Mouse (Mus musculus) lung, postnatal 0 days (tissue): Measurements from ENCODE around the gene Glrx. TPM values are rescaled to one million over a fixed set of nuclear protein-coding genes. Genes with fewer than 3 reads are reported as not detected.
A peak's percentile ranks its signal among the peaks of the same experiment; 100 is the strongest.

ENCODE experiments used
- ATAC-seq: fragments of 200-750 bp; cut with Nextera tagmentation; 2 replicates; pipeline ENCODE4 v1.8.0; 2017; ENCODE audit warnings: moderate library complexity
- DNase-seq: peaks from one replicate; pipeline ENCODE4 v3.0.0-alpha.2; 2016; ENCODE audit warnings: low spot score
- H3K27ac ChIP-seq: fragments of 300-500 bp; sonication (generic); 2 replicates; pipeline ENCODE4 v1.5.1; 2014; ENCODE audit warnings: antibody characterized with exemption, mild to moderate bottlenecking, low read length, mixed read lengths
- H3K27me3 ChIP-seq: fragments of 300-500 bp; sonication (generic); replicated peaks from 2 replicates; pipeline ENCODE4 v1.6.1; 2014; ENCODE audit warnings: low read length, mixed read lengths; ENCODE audit not compliant: insufficient read depth
- H3K36me3 ChIP-seq: fragments of 300-500 bp; sonication (generic); 2 replicates; pipeline ENCODE4 v1.6.1; 2014; ENCODE audit warnings: low read length, mixed read lengths; ENCODE audit not compliant: insufficient read depth
- H3K4me1 ChIP-seq: fragments of 300-500 bp; sonication (generic); 2 replicates; pipeline ENCODE4 v1.6.1; 2014; ENCODE audit warnings: antibody characterized with exemption, low read depth, low read length, mixed read lengths; ENCODE audit not compliant: insufficient read depth
- H3K4me2 ChIP-seq: fragments of 300-500 bp; sonication (generic); replicated peaks from 2 replicates; pipeline ENCODE4 v1.6.1; 2014; ENCODE audit warnings: low read depth, mild to moderate bottlenecking, low read length, moderate library complexity, mixed read lengths
- H3K4me3 ChIP-seq: fragments of 300-500 bp; sonication (generic); 2 replicates; pipeline ENCODE4 v1.5.1; 2014; ENCODE audit warnings: low read depth, low read length
- H3K9ac ChIP-seq: fragments of 300-500 bp; sonication (generic); replicated peaks from 2 replicates; pipeline ENCODE4 v1.6.1; 2014; ENCODE audit warnings: low read depth, mild to moderate bottlenecking
- H3K9me3 ChIP-seq: fragments of 300-500 bp; sonication (generic); 2 replicates; pipeline ENCODE4 v1.6.1; 2016; ENCODE audit warnings: low read length, mixed read lengths
- CTCF ChIP-seq: IDR thresholded peaks from 2 replicates; pipeline ENCODE4 v1.5.1; 2016; ENCODE audit warnings: antibody characterized with exemption, mild to moderate bottlenecking
- EP300 ChIP-seq: IDR thresholded peaks from 2 replicates; pipeline ENCODE4 v1.6.1; 2016; ENCODE audit warnings: antibody characterized with exemption, mild to moderate bottlenecking, control low read depth
- WGBS: fragments of 180-500 bp; shearing (Covaris S2); extraction: QIAGEN DNeasy Blood & Tissue Kit; methylation state at CpG from one replicate; pipeline ENCODE4 v1.1.7; 2014; 5-methylcytosine and 5-hydroxymethylcytosine counted together
- polyA plus RNA-seq: library from polyadenylated mRNA; unstranded; fragments of >200 nt; fragmentation: Nextera tagmentation; extraction: Ambion mirVana; gene quantifications from 2 replicates; pipeline ENCODE4 v1.2.1, GENCODE M21; 2015

Gene Glrx
- polyA plus RNA-seq, 1 experiment from 2014 or later: 106 TPM

GRCm38 (mm10) chr13:75823201-75823600 is 16.5 kb upstream of the Glrx start:
- 79% methylated on average over 9 of the region's 9 CpGs for WGBS
- no peak overlapping the region for H3K27ac ChIP-seq
- H3K9me3 ChIP-seq: no peaks in the 10 kb centered on the region
- no peaks in the 10 kb centered on the region for H3K27me3 ChIP-seq
- H3K4me3 ChIP-seq: no peak overlapping the region
- H3K4me1 ChIP-seq: no peaks in the 10 kb centered on the region
- ATAC-seq (no peak), DNase-seq (no peak)
- no peak overlapping the region for H3K4me2 ChIP-seq
- H3K36me3 ChIP-seq: no peaks in the 10 kb centered on the region
- no peak overlapping the region for H3K9ac ChIP-seq
- TF ChIP-seq EP300 (no peak), CTCF (no peak)

DNA sequence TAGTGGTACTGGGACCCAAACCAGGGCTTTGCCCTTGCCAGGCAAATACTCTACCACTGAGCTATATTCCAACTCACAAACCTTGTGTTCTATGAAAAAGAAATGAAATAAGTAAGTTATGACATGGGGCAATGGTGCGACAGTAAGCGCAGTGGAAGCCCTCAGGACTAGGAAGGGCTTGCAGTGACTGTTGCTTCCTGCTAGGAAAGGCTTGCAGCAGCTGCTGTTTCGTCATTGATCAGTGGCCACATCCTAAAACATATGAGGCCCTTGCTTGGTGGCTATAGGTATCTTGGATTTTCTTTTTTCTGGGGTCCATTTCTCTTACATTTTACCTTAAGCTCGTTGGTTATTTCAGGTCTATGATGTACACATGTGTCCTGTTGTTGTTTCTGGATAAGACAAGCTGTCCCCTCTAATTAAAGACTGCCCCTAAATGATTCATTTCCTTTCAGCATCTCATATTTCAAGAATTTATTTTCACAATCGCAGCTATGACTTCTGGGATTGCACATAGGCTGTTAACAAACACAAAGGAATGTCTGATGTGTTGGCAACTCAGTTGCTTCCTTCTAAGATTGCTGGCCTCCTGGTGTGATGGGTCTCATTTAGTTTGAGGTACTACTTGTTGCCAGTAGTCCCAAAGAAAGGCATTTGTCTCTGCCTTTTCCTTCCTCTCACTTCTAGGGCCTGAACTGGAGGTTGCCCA is 14.9 kb upstream of the Glrx start:
- Histone ChIP-seq H3K4me3 (no peak overlapping the region), H3K27me3 (no peaks in the 10 kb centered on the region), H3K9me3 (no peaks in the 10 kb centered on the region), H3K4me1 (no peaks in the 10 kb centered on the region), H3K36me3 (no peaks in the 10 kb centered on the region), H3K27ac (no peak overlapping the region), H3K9ac (no peak overlapping the region), H3K4me2 (no peak overlapping the region)
- peak; percentile 23; the same call in 1 of the 2 replicates for ATAC-seq
- peak; percentile 55 for DNase-seq
- TF ChIP-seq EP300 (no peak; the same call in 1 of the 2 replicates), CTCF (no peak)
- WGBS: 70% methylated on average over 5 of the region's 5 CpGs

DNA sequence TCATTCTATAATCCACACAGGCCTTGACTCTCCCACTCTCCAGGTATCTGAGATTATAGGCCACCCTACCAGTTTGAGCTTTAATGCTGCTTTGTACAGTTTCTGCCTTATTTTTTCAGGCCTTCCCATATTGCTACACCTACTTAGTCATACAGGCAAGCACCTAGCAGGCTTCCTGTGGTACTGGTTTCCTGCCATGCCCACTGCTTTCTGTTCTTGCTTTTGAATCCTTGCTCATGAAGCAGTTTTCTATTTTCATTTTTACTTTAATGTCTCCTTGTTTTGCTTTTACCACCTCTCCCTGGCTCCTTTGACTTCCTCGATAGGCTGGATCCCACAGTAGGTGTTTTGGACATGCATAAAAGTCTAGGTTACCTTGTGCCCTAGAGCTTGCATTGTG is 14.3 kb upstream of the Glrx start:
- TF ChIP-seq EP300 (no peak), CTCF (no peak)
- no peak for DNase-seq
- H3K27me3 ChIP-seq: no peaks in the 10 kb centered on the region

GRCm38 (mm10) chr13:75830708-75831107 is 9.0 kb upstream of the Glrx start:
- WGBS: 55% methylated on average over 1 of the region's 1 CpGs
- DNase-seq: no peak

More for the DNA sequence above, 14.3 kb upstream of the Glrx start:
- Histone ChIP-seq H3K36me3 (no peaks in the 10 kb centered on the region), H3K4me3 (no peak overlapping the region), H3K9ac (no peak overlapping the region), H3K4me2 (no peak overlapping the region), H3K4me1 (no peaks in the 10 kb centered on the region), H3K27ac (no peak overlapping the region), H3K9me3 (no peaks in the 10 kb centered on the region)
- 86% methylated on average over 1 of the region's 1 CpGs for WGBS
- ATAC-seq: no peak

GRCm38 (mm10) chr13:75831710-75832109 is 8.0 kb upstream of the Glrx start:
- no peak overlapping the region for H3K9ac ChIP-seq
- no peaks in the 10 kb centered on the region for H3K9me3 ChIP-seq
- H3K36me3 ChIP-seq: no peaks in the 10 kb centered on the region
- no peak overlapping the region for H3K4me3 ChIP-seq
- ATAC-seq (no peak), DNase-seq (no peak)
- H3K4me1 ChIP-seq: no peaks in the 10 kb centered on the region; the same call in 1 of the 2 replicates
- H3K27ac ChIP-seq: no peak overlapping the region
- no peak overlapping the region for H3K4me2 ChIP-seq
- TF ChIP-seq EP300: no peak
- no peak for TF ChIP-seq CTCF
- 68% methylated on average over 6 of the region's 6 CpGs for WGBS
- H3K27me3 ChIP-seq: no peaks in the 10 kb centered on the region

More at GRCm38 (mm10) chr13:75830708-75831107, 9.0 kb upstream of the Glrx start:
- Histone ChIP-seq H3K4me3 (no peak overlapping the region), H3K36me3 (no peaks in the 10 kb centered on the region), H3K4me1 (no peaks in the 10 kb centered on the region; the same call in 1 of the 2 replicates), H3K27ac (no peak overlapping the region), H3K27me3 (no peaks in the 10 kb centered on the region), H3K9ac (no peak overlapping the region), H3K4me2 (no peak overlapping the region), H3K9me3 (no peaks in the 10 kb centered on the region)
- TF ChIP-seq EP300: no peak
- no peak for ATAC-seq

DNA sequence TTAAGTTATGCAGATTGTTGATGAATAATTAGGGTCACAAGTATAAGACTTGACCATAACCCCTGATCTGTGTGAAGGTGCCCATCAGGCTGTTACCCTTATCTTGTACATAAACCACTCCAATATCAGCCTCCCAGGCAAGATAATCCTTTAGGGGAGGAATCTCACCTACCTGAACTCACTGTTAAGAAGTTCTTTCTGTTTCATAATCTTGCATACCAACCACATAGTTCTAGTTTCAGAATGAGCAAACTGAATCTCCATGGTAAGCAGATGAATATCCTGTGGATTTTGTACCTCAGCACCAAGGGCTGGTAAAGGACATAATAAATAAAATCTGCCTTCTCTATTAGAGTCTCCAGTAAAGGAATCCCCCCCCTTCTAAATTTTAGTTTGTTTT is 7.0 kb upstream of the Glrx start:
- Histone ChIP-seq H3K36me3 (no peaks in the 10 kb centered on the region), H3K27me3 (no peaks in the 10 kb centered on the region), H3K9me3 (no peaks in the 10 kb centered on the region), H3K4me1 (no peaks in the 10 kb centered on the region; the same call in 1 of the 2 replicates), H3K27ac (no peak overlapping the region), H3K9ac (no peak overlapping the region), H3K4me2 (no peak overlapping the region), H3K4me3 (no peak overlapping the region)
- no peak for TF ChIP-seq EP300
- TF ChIP-seq CTCF: no peak
- ATAC-seq: no peak
- no peak for DNase-seq
